Mouse (Mus musculus): ENCODE measurements around the gene Nek3. TPM values are rescaled to one million over a fixed set of nuclear protein-coding genes. Genes with fewer than 3 reads are reported as not detected.

Gene Nek3
- polyA plus RNA-seq, 1 experiment = 3.6 TPM

DNA sequence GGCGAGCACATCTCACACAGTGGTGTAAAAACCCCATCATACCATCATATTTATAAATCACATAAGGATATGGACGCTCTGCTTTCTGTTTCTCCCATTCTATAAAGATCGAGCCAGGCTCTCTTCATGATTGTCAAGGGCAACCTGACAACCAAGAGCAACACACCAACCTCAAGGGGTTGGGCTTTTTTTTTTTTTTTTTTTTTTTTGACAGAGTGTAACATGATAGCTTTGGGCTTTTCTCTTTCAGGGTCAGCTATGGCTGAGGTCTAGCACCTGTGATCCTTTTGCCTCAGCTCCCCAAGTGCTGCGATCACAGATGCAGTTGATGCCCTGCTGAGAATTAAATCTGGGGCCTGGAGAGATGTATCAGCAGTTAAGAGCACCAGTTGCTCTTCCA lies 59.2 kb downstream of the Nek3 start:
- Histone ChIP-seq H3K27me3 (ENCODE audit: control insufficient read depth, insufficient read depth, insufficient read length) (peaks cover 5% of the 10 kb centered on the region), H3ac (ENCODE audit: control insufficient read depth, insufficient read length) (no peak overlapping the region), H3K4me3 (no peak overlapping the region), H3K36me3 (ENCODE audit: control insufficient read depth, insufficient read depth) (no peaks in the 10 kb centered on the region), H3K4me2 (ENCODE audit: low read depth) (no peak overlapping the region), H3K79me2 (ENCODE audit: control insufficient read depth, insufficient read depth) (no peaks in the 10 kb centered on the region)
- TF ChIP-seq MYOD1 (IDR thresholded peaks at IDR 0.05; ENCODE audit: control insufficient read depth in 1 of 3, insufficient read length in 2 of 3, low read depth in 2 of 3) (no peak), MAX (IDR thresholded peaks at IDR 0.05; ENCODE audit: low read depth) (no peak), TCF12 (IDR thresholded peaks at IDR 0.05; ENCODE audit: insufficient read depth, poor library complexity, severe bottlenecking) (no peak), E2F4 (IDR thresholded peaks at IDR 0.05; ENCODE audit: insufficient read depth) (no peak), TCF3 (IDR thresholded peaks at IDR 0.05; ENCODE audit: insufficient read length, low read depth) (no peak), SRF (IDR thresholded peaks at IDR 0.05; ENCODE audit: control insufficient read depth, insufficient read length, low read depth) (no peak), POLR2AphosphoS2 (IDR thresholded peaks at IDR 0.05; ENCODE audit: insufficient read length, low read depth) (no peak), POLR2A (IDR thresholded peaks at IDR 0.05; ENCODE audit: insufficient read length, low read depth) (no peak)

DNA sequence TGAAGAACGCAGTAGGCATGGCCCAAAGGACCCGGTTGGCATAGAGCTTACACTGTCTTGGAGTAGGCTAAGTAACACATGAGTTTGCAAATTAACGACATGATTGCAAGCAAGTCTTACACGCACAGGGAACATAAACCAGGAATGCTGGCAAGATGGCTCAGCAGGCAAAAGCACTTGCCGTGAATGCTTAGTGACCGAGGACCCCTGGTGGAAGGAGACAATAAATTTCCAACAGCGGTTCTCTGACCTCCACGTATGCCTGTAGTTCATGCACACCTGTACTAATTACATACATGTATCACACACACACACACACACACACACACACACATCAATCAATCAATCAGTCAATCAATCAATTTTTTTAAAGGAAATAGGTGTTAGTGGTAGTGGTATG lies 74.7 kb downstream of the Nek3 start:
- Histone ChIP-seq H3K27me3 (ENCODE audit: control insufficient read depth, insufficient read depth, insufficient read length) (no peaks in the 10 kb centered on the region), H3ac (ENCODE audit: control insufficient read depth, insufficient read length) (no peak overlapping the region), H3K4me3 (no peak overlapping the region), H3K79me2 (ENCODE audit: control insufficient read depth, insufficient read depth) (no peaks in the 10 kb centered on the region), H3K36me3 (ENCODE audit: control insufficient read depth, insufficient read depth) (no peaks in the 10 kb centered on the region), H3K4me2 (ENCODE audit: low read depth) (no peak overlapping the region)
- TF ChIP-seq TCF12 (IDR thresholded peaks at IDR 0.05; ENCODE audit: insufficient read depth, poor library complexity, severe bottlenecking) (no peak), USF1 (IDR thresholded peaks at IDR 0.05; ENCODE audit: low read depth) (no peak), MAX (IDR thresholded peaks at IDR 0.05; ENCODE audit: low read depth) (no peak), MYOG (IDR thresholded peaks at IDR 0.05; ENCODE audit: control insufficient read depth in 1 of 3, insufficient read depth in 1 of 3, insufficient read length in 2 of 3, low read depth in 2 of 3) (no peak), POLR2AphosphoS2 (IDR thresholded peaks at IDR 0.05; ENCODE audit: insufficient read length, low read depth) (no peak), E2F4 (IDR thresholded peaks at IDR 0.05; ENCODE audit: insufficient read depth) (no peak), SRF (IDR thresholded peaks at IDR 0.05; ENCODE audit: control insufficient read depth, insufficient read length, low read depth) (no peak), MYOD1 (IDR thresholded peaks at IDR 0.05; ENCODE audit: control insufficient read depth in 1 of 3, insufficient read length in 2 of 3, low read depth in 2 of 3) (no peak), CEBPB (IDR thresholded peaks at IDR 0.05; ENCODE audit: insufficient read depth, poor library complexity, severe bottlenecking) (no peak), REST (IDR thresholded peaks at IDR 0.05; ENCODE audit: insufficient read depth, insufficient read length) (no peak), TCF3 (IDR thresholded peaks at IDR 0.05; ENCODE audit: insufficient read length, low read depth) (no peak), POLR2A (IDR thresholded peaks at IDR 0.05; ENCODE audit: insufficient read length, low read depth) (no peak)

DNA sequence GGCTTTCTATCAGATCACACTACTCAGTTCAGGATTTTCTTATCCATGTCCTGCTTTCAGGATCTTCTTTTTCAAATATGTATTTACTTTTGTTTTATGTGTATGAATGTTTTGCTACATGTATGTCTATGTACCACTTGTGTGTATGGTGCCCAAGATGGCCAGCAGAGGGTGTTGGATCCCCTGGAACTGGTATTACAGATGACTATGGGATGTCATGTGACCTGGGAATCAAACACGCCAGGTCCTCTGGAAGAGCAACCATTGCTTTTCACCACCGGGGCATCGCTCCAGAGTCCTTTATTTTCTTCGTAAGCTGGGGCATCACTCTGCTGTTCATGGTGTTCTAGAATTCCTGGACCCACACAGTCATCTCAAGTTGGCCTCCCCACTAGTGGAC lies 77.0 kb downstream of the Nek3 start:
- no peak overlapping the region for H3ac ChIP-seq (ENCODE audit: control insufficient read depth, insufficient read length)
- H3K4me3 ChIP-seq = no peak overlapping the region
- H3K36me3 ChIP-seq (ENCODE audit: control insufficient read depth, insufficient read depth) = no peaks in the 10 kb centered on the region
- H3K4me2 ChIP-seq (ENCODE audit: low read depth) = no peak overlapping the region
- H3K79me2 ChIP-seq (ENCODE audit: control insufficient read depth, insufficient read depth) = no peaks in the 10 kb centered on the region
- TF ChIP-seq MAX (IDR thresholded peaks at IDR 0.05; ENCODE audit: low read depth) = no peak
- TF ChIP-seq POLR2A (IDR thresholded peaks at IDR 0.05; ENCODE audit: insufficient read length, low read depth) = no peak
- TF ChIP-seq TCF3 (IDR thresholded peaks at IDR 0.05; ENCODE audit: insufficient read length, low read depth) = no peak
- TF ChIP-seq MYOG (IDR thresholded peaks at IDR 0.05; ENCODE audit: control insufficient read depth in 1 of 3, insufficient read depth in 1 of 3, insufficient read length in 2 of 3, low read depth in 2 of 3) = no peak
- TF ChIP-seq SRF (IDR thresholded peaks at IDR 0.05; ENCODE audit: control insufficient read depth, insufficient read length, low read depth) = no peak
- no peak for TF ChIP-seq MYOD1 (IDR thresholded peaks at IDR 0.05; ENCODE audit: control insufficient read depth in 1 of 3, insufficient read length in 2 of 3, low read depth in 2 of 3)
- TF ChIP-seq CEBPB (IDR thresholded peaks at IDR 0.05; ENCODE audit: insufficient read depth, poor library complexity, severe bottlenecking) = no peak
- TF ChIP-seq TCF12 (IDR thresholded peaks at IDR 0.05; ENCODE audit: insufficient read depth, poor library complexity, severe bottlenecking) = no peak
- no peak for TF ChIP-seq REST (IDR thresholded peaks at IDR 0.05; ENCODE audit: insufficient read depth, insufficient read length)
- TF ChIP-seq USF1 (IDR thresholded peaks at IDR 0.05; ENCODE audit: low read depth) = no peak
- TF ChIP-seq POLR2AphosphoS2 (IDR thresholded peaks at IDR 0.05; ENCODE audit: insufficient read length, low read depth) = no peak
- no peaks in the 10 kb centered on the region for H3K27me3 ChIP-seq (ENCODE audit: control insufficient read depth, insufficient read depth, insufficient read length)

DNA sequence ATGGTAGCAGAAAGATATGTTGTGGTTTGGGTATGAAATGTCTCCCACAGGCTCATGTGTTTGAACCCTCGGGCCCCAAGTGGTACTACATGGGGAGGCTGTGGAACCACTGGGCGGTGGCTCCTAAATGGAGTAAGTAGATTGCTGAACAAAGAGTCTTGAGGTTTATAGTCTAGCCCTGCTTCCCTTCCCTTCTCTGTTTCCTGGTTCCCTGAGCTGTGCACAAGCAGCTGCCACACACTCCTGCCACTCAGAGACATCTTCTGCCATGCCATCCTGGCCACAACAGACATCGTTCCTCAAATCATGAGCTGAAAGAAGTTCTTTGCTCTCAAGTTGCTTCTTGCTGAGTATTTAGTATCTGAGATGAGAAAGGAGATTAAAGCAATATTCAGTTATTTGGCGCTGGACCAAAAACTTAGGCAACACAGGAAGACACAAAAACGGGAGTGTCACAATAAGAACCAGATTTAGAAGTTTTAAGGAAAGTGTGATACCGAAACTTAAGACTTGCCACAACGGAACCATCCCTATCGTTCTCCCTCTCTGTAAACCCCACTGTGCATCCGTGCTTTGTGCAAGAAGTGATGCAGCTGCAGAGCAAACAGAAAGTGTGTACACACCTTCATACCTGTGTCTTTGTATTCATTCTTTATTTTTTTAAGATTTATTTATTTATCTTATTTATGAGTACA lies 86.8 kb downstream of the Nek3 start:
- H3K4me3 ChIP-seq = no peak overlapping the region
- TF ChIP-seq TCF3 (IDR thresholded peaks at IDR 0.05; ENCODE audit: insufficient read length, low read depth) = no peak
- no peak for TF ChIP-seq REST (IDR thresholded peaks at IDR 0.05; ENCODE audit: insufficient read depth, insufficient read length)
- TF ChIP-seq MYOD1 (IDR thresholded peaks at IDR 0.05; ENCODE audit: control insufficient read depth in 1 of 3, insufficient read length in 2 of 3, low read depth in 2 of 3) = no peak
- no peak for TF ChIP-seq POLR2AphosphoS2 (IDR thresholded peaks at IDR 0.05; ENCODE audit: insufficient read length, low read depth)
- TF ChIP-seq TCF12 (IDR thresholded peaks at IDR 0.05; ENCODE audit: insufficient read depth, poor library complexity, severe bottlenecking) = no peak
- TF ChIP-seq SRF (IDR thresholded peaks at IDR 0.05; ENCODE audit: control insufficient read depth, insufficient read length, low read depth) = no peak
- TF ChIP-seq E2F4 (IDR thresholded peaks at IDR 0.05; ENCODE audit: insufficient read depth) = no peak
- no peak for TF ChIP-seq CEBPB (IDR thresholded peaks at IDR 0.05; ENCODE audit: insufficient read depth, poor library complexity, severe bottlenecking)
- no peak for TF ChIP-seq MYOG (IDR thresholded peaks at IDR 0.05; ENCODE audit: control insufficient read depth in 1 of 3, insufficient read depth in 1 of 3, insufficient read length in 2 of 3, low read depth in 2 of 3)
- TF ChIP-seq MAX (IDR thresholded peaks at IDR 0.05; ENCODE audit: low read depth) = no peak
- no peak for TF ChIP-seq POLR2A (IDR thresholded peaks at IDR 0.05; ENCODE audit: insufficient read length, low read depth)
- H3K4me2 ChIP-seq (ENCODE audit: low read depth) = no peak overlapping the region
- H3K36me3 ChIP-seq (ENCODE audit: control insufficient read depth, insufficient read depth) = no peaks in the 10 kb centered on the region
- H3K79me2 ChIP-seq (ENCODE audit: control insufficient read depth, insufficient read depth) = no peaks in the 10 kb centered on the region
- no peaks in the 10 kb centered on the region for H3K27me3 ChIP-seq (ENCODE audit: control insufficient read depth, insufficient read depth, insufficient read length)
- no peak overlapping the region for H3ac ChIP-seq (ENCODE audit: control insufficient read depth, insufficient read length)

Other genes starting within 250 kb of the Nek3 start
- gene Defb15, start 233.7 kb downstream of the Nek3 start, polyA plus RNA-seq (2012; fragmentation: generic; extraction: Trizol) = not detected
- not detected for gene Defb35, start 228.1 kb downstream of the Nek3 start, polyA plus RNA-seq (2012; fragmentation: generic; extraction: Trizol)
- gene Defb13, start 219.7 kb downstream of the Nek3 start, polyA plus RNA-seq (2012; fragmentation: generic; extraction: Trizol) = not detected
- not detected for gene Fam90a1a, start 207.7 kb downstream of the Nek3 start, polyA plus RNA-seq (2012; fragmentation: generic; extraction: Trizol)
- not detected for gene Ccdc70, start 196.7 kb downstream of the Nek3 start, polyA plus RNA-seq (2012; fragmentation: generic; extraction: Trizol)
- 0.05 TPM for gene Atp7b, start 106.1 kb downstream of the Nek3 start, polyA plus RNA-seq (2012; fragmentation: generic; extraction: Trizol)
- gene Alg11, start 105.7 kb downstream of the Nek3 start, polyA plus RNA-seq (2012; fragmentation: generic; extraction: Trizol) = 3.5 TPM
- gene Nek5, start 41.4 kb downstream of the Nek3 start, polyA plus RNA-seq (2012; fragmentation: generic; extraction: Trizol) = not detected
- 7.6 TPM for gene Ckap2, start 19.4 kb upstream of the Nek3 start, polyA plus RNA-seq (2012; fragmentation: generic; extraction: Trizol)
- gene Vps36, start 26.4 kb upstream of the Nek3 start, polyA plus RNA-seq (2012; fragmentation: generic; extraction: Trizol) = 19.1 TPM
- gene Thsd1, start 60.9 kb upstream of the Nek3 start, polyA plus RNA-seq (2012; fragmentation: generic; extraction: Trizol) = 0.07 TPM
- gene Tpte, start 117.0 kb upstream of the Nek3 start, polyA plus RNA-seq (2012; fragmentation: generic; extraction: Trizol) = not detected
- 3.4 TPM for gene Slc25a15, start 232.2 kb upstream of the Nek3 start, polyA plus RNA-seq (2012; fragmentation: generic; extraction: Trizol)
- gene Mrps31, start 244.9 kb upstream of the Nek3 start, polyA plus RNA-seq (2012; fragmentation: generic; extraction: Trizol) = 16.5 TPM